Mouse (Mus musculus): ENCODE measurements around the gene Abhd2. TPM values are rescaled to one million over a fixed set of nuclear protein-coding genes. Genes with fewer than 3 reads are reported as not detected.

Abhd2 gene
- polyA plus RNA-seq (2012; rRNA removed; ENCODE audit: low replicate concordance): 13.5 and 35.7 TPM in 2 replicates

DNA sequence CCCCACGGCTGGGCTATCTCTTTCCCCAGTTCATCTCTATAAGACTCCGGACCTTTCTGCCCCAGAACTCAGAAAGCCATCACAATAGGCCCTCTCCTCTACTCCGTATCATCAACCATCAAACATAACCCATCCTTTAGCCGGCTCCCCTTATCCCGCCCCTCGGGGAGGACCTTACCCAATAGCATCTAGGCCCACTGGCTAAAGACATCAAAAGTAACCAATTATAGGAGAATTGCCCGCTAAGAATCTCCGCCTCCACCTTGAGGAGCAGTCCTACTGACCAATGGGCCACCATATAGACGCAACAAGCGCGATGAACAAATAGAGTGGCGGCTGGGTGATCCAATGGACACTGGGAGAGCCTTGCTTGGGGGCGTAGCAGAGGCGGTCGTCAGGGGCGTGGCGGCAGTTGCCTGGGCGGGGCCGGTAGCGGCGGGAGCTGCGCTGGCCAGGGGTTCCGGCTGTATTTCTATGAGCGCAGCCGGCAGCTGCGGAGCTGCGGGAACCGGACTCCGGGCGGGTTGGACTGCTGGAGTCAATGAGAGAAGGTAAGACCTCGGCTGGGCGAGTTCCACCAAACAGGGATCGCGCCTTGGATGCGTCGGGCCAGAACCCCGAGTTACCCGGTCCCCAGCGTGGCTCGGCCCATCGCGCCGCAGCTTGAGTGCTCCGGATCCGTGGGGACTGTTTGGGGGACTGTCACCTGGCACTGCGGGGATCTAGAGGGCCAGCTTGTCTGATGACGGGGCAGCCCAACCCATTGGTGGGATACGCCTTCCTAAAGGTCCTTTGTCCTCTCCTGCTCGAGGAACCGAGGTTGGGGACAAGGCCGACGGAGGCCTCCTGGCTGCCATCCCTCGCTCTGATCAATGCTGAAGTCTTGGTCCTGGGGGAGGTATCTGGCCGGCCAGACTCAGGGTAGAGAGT, at the start of gene Abhd2:
Gene Abhd2 (plus strand): TSS at position 411 of the 930 bp plus-strand sequence.

DNA sequence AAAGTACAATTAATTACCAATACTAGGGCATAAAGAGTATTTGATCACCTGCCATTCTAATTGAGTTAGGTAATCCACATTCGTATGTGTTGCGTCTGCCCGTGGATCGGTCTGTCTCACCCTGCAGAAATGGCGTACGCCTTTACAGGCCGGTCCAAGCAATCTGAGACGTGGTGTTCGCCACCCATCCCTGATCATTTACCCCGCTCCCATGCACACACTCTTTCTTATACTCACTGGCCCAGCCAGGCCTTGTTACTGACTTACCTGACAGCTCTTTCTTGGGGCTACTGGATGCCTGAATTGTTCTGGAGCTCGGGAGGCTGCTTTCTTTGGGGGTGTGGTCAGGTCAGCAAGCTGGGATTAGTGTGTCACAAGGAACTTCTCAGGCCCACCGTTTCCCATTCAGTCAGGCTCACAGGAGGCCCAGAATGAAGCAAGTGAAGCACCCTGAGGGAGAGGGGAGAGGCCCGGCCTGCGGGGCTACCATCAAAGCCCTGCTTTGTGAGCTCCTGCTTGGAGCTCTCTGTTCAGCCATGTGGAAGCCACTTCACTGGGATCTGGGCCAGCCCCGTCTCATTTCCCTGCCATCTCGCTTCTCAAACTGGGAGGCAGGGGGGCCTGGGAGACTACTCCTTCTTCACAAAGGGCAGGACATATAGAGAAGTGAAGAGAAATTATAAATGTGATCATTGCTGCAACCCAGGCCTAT, 113.6 kb downstream of the Abhd2 start, which contains the start of gene Rlbp1:
Gene Rlbp1 (minus strand): TSS at position 627 of the 712 bp plus-strand sequence.

DNA sequence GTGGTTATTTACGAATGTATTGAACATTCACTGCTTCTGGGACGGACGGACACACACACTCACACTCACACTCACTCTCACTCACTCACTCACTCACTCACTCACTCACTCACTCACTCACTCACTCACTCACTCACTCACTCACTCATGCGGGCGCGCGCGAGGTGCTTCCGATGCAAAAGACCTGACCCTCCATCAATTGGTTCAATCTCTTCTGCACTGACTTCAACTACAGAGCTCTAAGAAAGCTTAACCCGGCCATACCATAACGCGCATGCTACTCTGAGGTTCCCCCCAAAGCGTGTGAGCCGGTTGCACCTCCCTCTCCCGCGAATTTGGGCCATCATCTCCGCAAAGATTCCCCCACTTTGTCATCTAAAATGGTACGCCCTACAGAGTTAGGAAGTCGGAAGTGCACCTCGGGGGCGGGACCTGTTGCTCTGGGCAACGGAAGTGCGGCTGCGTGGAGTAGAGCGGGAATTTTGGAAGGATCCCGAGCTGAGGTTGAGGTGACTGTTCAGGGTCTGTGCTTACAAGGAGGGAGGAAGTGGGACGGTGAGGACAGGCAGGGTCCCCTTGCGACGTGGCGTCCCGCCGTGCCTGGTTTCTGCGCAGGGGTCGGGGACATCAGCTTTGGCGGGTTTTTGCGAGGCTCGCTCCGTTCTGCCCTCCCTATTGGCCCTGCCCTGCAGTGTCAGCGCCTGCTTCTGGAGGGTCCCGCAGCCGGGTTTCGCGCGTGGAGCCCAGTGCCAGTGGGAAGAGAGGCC, 119.1 kb downstream of the Abhd2 start, which contains the start of gene Fanci:
Gene Fanci (plus strand): TSS at position 47 of the 767 bp plus-strand sequence.

Other genes starting within 250 kb of the Abhd2 start
- 0.15 TPM in 1 of 2 replicates, not detected in the other for gene Acan, start 219.7 kb upstream of the Abhd2 start, polyA plus RNA-seq (2012; rRNA removed; ENCODE audit: low replicate concordance)
- gene Hapln3, start 142.2 kb upstream of the Abhd2 start, polyA plus RNA-seq (2012; rRNA removed; ENCODE audit: low replicate concordance): 2.7 and 3.1 TPM in 2 replicates
- 331 and 600 TPM in 2 replicates for gene Mfge8, start 124.1 kb upstream of the Abhd2 start, polyA plus RNA-seq (2012; rRNA removed; ENCODE audit: low replicate concordance)
- not detected in 2 replicates for gene Rlbp1, start 113.8 kb downstream of the Abhd2 start, polyA plus RNA-seq (2012; rRNA removed; ENCODE audit: low replicate concordance)
- gene Fanci, start 118.7 kb downstream of the Abhd2 start, polyA plus RNA-seq (2012; rRNA removed; ENCODE audit: low replicate concordance): 0.36 and 3.0 TPM in 2 replicates
- 67.1 and 74.5 TPM in 2 replicates for gene Polg, start 193.2 kb downstream of the Abhd2 start, polyA plus RNA-seq (2012; rRNA removed; ENCODE audit: low replicate concordance)

All from subcutaneous adipose tissue, adult 2 months (tissue).